Mouse (Mus musculus): ENCODE results near the gene Slc29a1. TPM values are rescaled to one million over a fixed set of nuclear protein-coding genes. Genes with fewer than 3 reads are reported as not detected.

The Slc29a1 gene
- polyA plus RNA-seq (2012; rRNA removed), result 35.9 and 37.6 TPM in 2 replicates

GRCm38 (mm10) chr17:45599446-45600242 lies at the start of gene Slc29a1:
Gene Slc29a1, minus strand, starts transcription at chr17:45599606.
- no peak within 1 kb of the TSS for H3K27ac ChIP-seq (ENCODE audit: insufficient read depth, low read length)
- H3K4me1 ChIP-seq (ENCODE audit: control insufficient read depth, insufficient read depth, low read length), result peaks cover 6% of the 10 kb centered on the region
- TF ChIP-seq CTCF (IDR thresholded peaks at IDR 0.05; ENCODE audit: extremely low read depth, insufficient read depth, low read length) (no peak), POLR2A (IDR thresholded peaks at IDR 0.05; ENCODE audit: extremely low read depth, insufficient read depth, low read length) (no peak)
- H3K4me3 ChIP-seq (ENCODE audit: insufficient read depth, low read length), result no peak within 1 kb of the TSS

- TF ChIP-seq CTCF (IDR thresholded peaks at IDR 0.05; ENCODE audit: extremely low read depth, insufficient read depth, low read length), result no peak
- no peak for TF ChIP-seq POLR2A (IDR thresholded peaks at IDR 0.05; ENCODE audit: extremely low read depth, insufficient read depth, low read length)
- Histone ChIP-seq H3K4me3 (ENCODE audit: insufficient read depth, low read length) (no peak overlapping the region), H3K4me1 (ENCODE audit: control insufficient read depth, insufficient read depth, low read length) (no peaks in the 10 kb centered on the region), H3K27ac (ENCODE audit: insufficient read depth, low read length) (no peak overlapping the region)
These were observed 44.8 kb upstream of the Slc29a1 start for GRCm38 (mm10) chr17:45644185-45644584.

- Histone ChIP-seq H3K4me3 (ENCODE audit: insufficient read depth, low read length) (no peak overlapping the region), H3K27ac (ENCODE audit: insufficient read depth, low read length) (no peak overlapping the region)
- no peak for TF ChIP-seq POLR2A (IDR thresholded peaks at IDR 0.05; ENCODE audit: extremely low read depth, insufficient read depth, low read length)
- TF ChIP-seq CTCF (IDR thresholded peaks at IDR 0.05; ENCODE audit: extremely low read depth, insufficient read depth, low read length), result peak; percentile 83
These were observed 43.3 kb upstream of the Slc29a1 start for GRCm38 (mm10) chr17:45642701-45643100.

GRCm38 (mm10) chr17:45641981-45642380 lies 42.6 kb upstream of the Slc29a1 start:
- Histone ChIP-seq H3K4me3 (ENCODE audit: insufficient read depth, low read length) (no peak overlapping the region), H3K4me1 (ENCODE audit: control insufficient read depth, insufficient read depth, low read length) (no peaks in the 10 kb centered on the region), H3K27ac (ENCODE audit: insufficient read depth, low read length) (no peak overlapping the region)
- TF ChIP-seq POLR2A (IDR thresholded peaks at IDR 0.05; ENCODE audit: extremely low read depth, insufficient read depth, low read length) (no peak), CTCF (IDR thresholded peaks at IDR 0.05; ENCODE audit: extremely low read depth, insufficient read depth, low read length) (no peak)

More at GRCm38 (mm10) chr17:45642701-45643100, 43.3 kb upstream of the Slc29a1 start:
- no peaks in the 10 kb centered on the region for H3K4me1 ChIP-seq (ENCODE audit: control insufficient read depth, insufficient read depth, low read length)

- Histone ChIP-seq H3K27ac (ENCODE audit: insufficient read depth, low read length) (no peak overlapping the region), H3K4me3 (ENCODE audit: insufficient read depth, low read length) (no peak overlapping the region), H3K4me1 (ENCODE audit: control insufficient read depth, insufficient read depth, low read length) (no peaks in the 10 kb centered on the region)
- no peak for TF ChIP-seq POLR2A (IDR thresholded peaks at IDR 0.05; ENCODE audit: extremely low read depth, insufficient read depth, low read length)
- no peak for TF ChIP-seq CTCF (IDR thresholded peaks at IDR 0.05; ENCODE audit: extremely low read depth, insufficient read depth, low read length)
These were observed 39.3 kb upstream of the Slc29a1 start for GRCm38 (mm10) chr17:45638596-45639295.

GRCm38 (mm10) chr17:45634033-45634432 lies 34.6 kb upstream of the Slc29a1 start:
- no peak overlapping the region for H3K27ac ChIP-seq (ENCODE audit: insufficient read depth, low read length)
- H3K4me3 ChIP-seq (ENCODE audit: insufficient read depth, low read length), result no peak overlapping the region
- TF ChIP-seq POLR2A (IDR thresholded peaks at IDR 0.05; ENCODE audit: extremely low read depth, insufficient read depth, low read length), result no peak
- no peak for TF ChIP-seq CTCF (IDR thresholded peaks at IDR 0.05; ENCODE audit: extremely low read depth, insufficient read depth, low read length)
- H3K4me1 ChIP-seq (ENCODE audit: control insufficient read depth, insufficient read depth, low read length), result peaks cover 2% of the 10 kb centered on the region; the same call in 1 of the 2 replicates

- Histone ChIP-seq H3K27ac (ENCODE audit: insufficient read depth, low read length) (no peak overlapping the region), H3K4me1 (ENCODE audit: control insufficient read depth, insufficient read depth, low read length) (peaks cover 2% of the 10 kb centered on the region; the same call in 1 of the 2 replicates), H3K4me3 (ENCODE audit: insufficient read depth, low read length) (no peak overlapping the region)
- TF ChIP-seq CTCF (IDR thresholded peaks at IDR 0.05; ENCODE audit: extremely low read depth, insufficient read depth, low read length) (no peak), POLR2A (IDR thresholded peaks at IDR 0.05; ENCODE audit: extremely low read depth, insufficient read depth, low read length) (no peak)
These were observed 32.5 kb upstream of the Slc29a1 start for GRCm38 (mm10) chr17:45631940-45632339.

GRCm38 (mm10) chr17:45630992-45631391 lies 31.6 kb upstream of the Slc29a1 start:
- Histone ChIP-seq H3K4me1 (ENCODE audit: control insufficient read depth, insufficient read depth, low read length) (peaks cover 2% of the 10 kb centered on the region; the same call in 1 of the 2 replicates), H3K27ac (ENCODE audit: insufficient read depth, low read length) (no peak overlapping the region), H3K4me3 (ENCODE audit: insufficient read depth, low read length) (no peak overlapping the region)
- TF ChIP-seq POLR2A (IDR thresholded peaks at IDR 0.05; ENCODE audit: extremely low read depth, insufficient read depth, low read length) (no peak), CTCF (IDR thresholded peaks at IDR 0.05; ENCODE audit: extremely low read depth, insufficient read depth, low read length) (no peak)

GRCm38 (mm10) chr17:45629861-45630694 lies 30.7 kb upstream of the Slc29a1 start:
- peak overlapping the region; percentile 24 for H3K4me3 ChIP-seq (ENCODE audit: insufficient read depth, low read length)
- peak; percentile 49 for TF ChIP-seq CTCF (IDR thresholded peaks at IDR 0.05; ENCODE audit: extremely low read depth, insufficient read depth, low read length)
- TF ChIP-seq POLR2A (IDR thresholded peaks at IDR 0.05; ENCODE audit: extremely low read depth, insufficient read depth, low read length), result peak; percentile 49; the same call in 1 of the 2 replicates
- H3K27ac ChIP-seq (ENCODE audit: insufficient read depth, low read length), result no peak overlapping the region

More at GRCm38 (mm10) chr17:45629861-45630694, 30.7 kb upstream of the Slc29a1 start:
- peaks cover 2% of the 10 kb centered on the region; the same call in 1 of the 2 replicates for H3K4me1 ChIP-seq (ENCODE audit: control insufficient read depth, insufficient read depth, low read length)
